Mouse (Mus musculus) stomach, embryonic 16.5 days (tissue): ENCODE results near the gene L3mbtl4. TPM values are rescaled to one million over a fixed set of nuclear protein-coding genes. Genes with fewer than 3 reads are reported as not detected.
A peak's percentile ranks its signal among the peaks of the same experiment; 100 is the strongest.

ENCODE experiments used
- ATAC-seq: fragments of 200-750 bp; cut with Nextera tagmentation; 2 replicates; pipeline ENCODE4 v1.8.0; 2017; ENCODE audit warnings: moderate number of reproducible peaks, moderate TSS enrichment; ENCODE audit not compliant: insufficient read depth, low FRiP score
- H3K27ac ChIP-seq: fragments of 300-500 bp; sonication (generic); 2 replicates; pipeline ENCODE4 v1.5.1; 2014; ENCODE audit warnings: low read length
- H3K27me3 ChIP-seq: fragments of 300-500 bp; sonication (generic); 2 replicates; pipeline ENCODE4 v1.6.1; 2014; ENCODE audit warnings: low read length, control low read depth, mixed read lengths; ENCODE audit not compliant: control insufficient read depth, insufficient read depth
- H3K36me3 ChIP-seq: fragments of 300-500 bp; sonication (generic); 2 replicates; pipeline ENCODE4 v1.6.1; 2014; ENCODE audit warnings: low read length; ENCODE audit not compliant: control insufficient read depth, insufficient read depth
- H3K4me1 ChIP-seq: fragments of 300-500 bp; sonication (generic); 2 replicates; pipeline ENCODE4 v1.6.1; 2014; ENCODE audit warnings: low read length, control low read depth, mixed read lengths; ENCODE audit not compliant: control insufficient read depth, insufficient read depth
- H3K4me2 ChIP-seq: fragments of 300-500 bp; sonication (generic); 2 replicates; pipeline ENCODE4 v1.6.1; 2014; ENCODE audit warnings: low read depth, low read length, mixed read lengths
- H3K4me3 ChIP-seq: fragments of 300-500 bp; sonication (generic); replicated peaks from 2 replicates; pipeline ENCODE4 v1.5.1; 2014; ENCODE audit warnings: mild to moderate bottlenecking, low read length
- H3K9ac ChIP-seq: fragments of 300-500 bp; sonication (generic); 2 replicates; pipeline ENCODE4 v1.6.1; 2014; ENCODE audit warnings: low read length
- H3K9me3 ChIP-seq: fragments of 300-500 bp; sonication (generic); replicated peaks from 2 replicates; pipeline ENCODE4 v1.6.1; 2016; ENCODE audit warnings: low read length, control low read depth; ENCODE audit not compliant: control insufficient read depth
- WGBS: fragments of 180-500 bp; shearing (Covaris S2); extraction: QIAGEN DNeasy Blood & Tissue Kit; methylation state at CpG from one replicate; pipeline ENCODE4 v1.1.7; 2014; 5-methylcytosine and 5-hydroxymethylcytosine counted together
- polyA plus RNA-seq: library from polyadenylated mRNA; unstranded; fragments of >200 nt; fragmentation: Nextera tagmentation; extraction: Ambion mirVana; gene quantifications from 2 replicates; pipeline ENCODE4 v1.2.1, GENCODE M21; 2015

L3mbtl4 gene
- polyA plus RNA-seq, 1 experiment from 2014 or later, result 0.14 TPM

GRCm38 (mm10) chr17:68642521-68643088, 369.0 kb downstream of the L3mbtl4 start:
- Histone ChIP-seq H3K4me2 (no peak overlapping the region), H3K4me3 (no peak overlapping the region), H3K9me3 (no peaks in the 10 kb centered on the region), H3K4me1 (no peaks in the 10 kb centered on the region), H3K9ac (no peak overlapping the region), H3K36me3 (no peaks in the 10 kb centered on the region), H3K27me3 (no peaks in the 10 kb centered on the region), H3K27ac (no peak overlapping the region)
- no peak for ATAC-seq
- WGBS, result 69% methylated on average over 5 of the region's 5 CpGs

- no peaks in the 10 kb centered on the region for H3K9me3 ChIP-seq
- no peaks in the 10 kb centered on the region for H3K27me3 ChIP-seq
- 56% methylated on average over 1 of the region's 1 CpGs for WGBS
- ATAC-seq, result no peak
- H3K4me1 ChIP-seq, result no peaks in the 10 kb centered on the region
- H3K9ac ChIP-seq, result no peak overlapping the region
- H3K27ac ChIP-seq, result no peak overlapping the region
- H3K36me3 ChIP-seq, result no peaks in the 10 kb centered on the region
- H3K4me3 ChIP-seq, result no peak overlapping the region
- no peak overlapping the region for H3K4me2 ChIP-seq
Observed at GRCm38 (mm10) chr17:68666528-68666927, 392.9 kb downstream of the L3mbtl4 start.

- Histone ChIP-seq H3K27ac (no peak overlapping the region), H3K4me2 (no peak overlapping the region), H3K27me3 (no peaks in the 10 kb centered on the region), H3K9me3 (no peaks in the 10 kb centered on the region), H3K36me3 (no peaks in the 10 kb centered on the region), H3K4me1 (no peaks in the 10 kb centered on the region), H3K4me3 (no peak overlapping the region), H3K9ac (no peak overlapping the region)
- no peak for ATAC-seq
- WGBS, result 64% methylated on average over 7 of the region's 7 CpGs
Observed at GRCm38 (mm10) chr17:68672088-68672504, 398.5 kb downstream of the L3mbtl4 start.

- no peak overlapping the region for H3K4me2 ChIP-seq
- 66% methylated on average over 5 of the region's 5 CpGs for WGBS
- no peak overlapping the region for H3K9ac ChIP-seq
- H3K27me3 ChIP-seq, result no peaks in the 10 kb centered on the region
- H3K4me3 ChIP-seq, result no peak overlapping the region
- no peaks in the 10 kb centered on the region for H3K36me3 ChIP-seq
- H3K27ac ChIP-seq, result no peak overlapping the region
- H3K4me1 ChIP-seq, result no peaks in the 10 kb centered on the region
- no peaks in the 10 kb centered on the region for H3K9me3 ChIP-seq
- no peak for ATAC-seq
Observed at GRCm38 (mm10) chr17:68710701-68711100, 437.1 kb downstream of the L3mbtl4 start.

GRCm38 (mm10) chr17:68711350-68711749, 437.8 kb downstream of the L3mbtl4 start:
- no peaks in the 10 kb centered on the region for H3K36me3 ChIP-seq
- no peaks in the 10 kb centered on the region for H3K27me3 ChIP-seq
- WGBS, result 73% methylated on average over 3 of the region's 3 CpGs
- 0 out of 2 replicates have a peak, but pooled peaks have one; percentile 60 for ATAC-seq
- H3K4me1 ChIP-seq, result no peaks in the 10 kb centered on the region
- H3K9ac ChIP-seq, result no peak overlapping the region
- H3K4me2 ChIP-seq, result no peak overlapping the region
- no peak overlapping the region for H3K27ac ChIP-seq
- no peaks in the 10 kb centered on the region for H3K9me3 ChIP-seq
- H3K4me3 ChIP-seq, result no peak overlapping the region

GRCm38 (mm10) chr17:68748296-68748695, 474.7 kb downstream of the L3mbtl4 start:
- Histone ChIP-seq H3K36me3 (no peaks in the 10 kb centered on the region), H3K4me1 (no peaks in the 10 kb centered on the region), H3K4me2 (no peak overlapping the region), H3K9ac (no peak overlapping the region), H3K27me3 (no peaks in the 10 kb centered on the region), H3K4me3 (no peak overlapping the region), H3K27ac (no peak overlapping the region), H3K9me3 (no peaks in the 10 kb centered on the region)
- 50% methylated on average over 1 of the region's 1 CpGs for WGBS
- ATAC-seq, result no peak

- H3K9me3 ChIP-seq, result no peaks in the 10 kb centered on the region
- no peaks in the 10 kb centered on the region for H3K27me3 ChIP-seq
- no peak overlapping the region for H3K9ac ChIP-seq
- no peak for ATAC-seq
- H3K27ac ChIP-seq, result no peak overlapping the region
- no peaks in the 10 kb centered on the region for H3K4me1 ChIP-seq
- no peak overlapping the region for H3K4me3 ChIP-seq
- H3K4me2 ChIP-seq, result no peak overlapping the region
- WGBS, result 68% methylated on average over 6 of the region's 6 CpGs
- no peaks in the 10 kb centered on the region for H3K36me3 ChIP-seq
Observed at GRCm38 (mm10) chr17:68750513-68750912, 476.9 kb downstream of the L3mbtl4 start.

GRCm38 (mm10) chr17:68753112-68753511, 479.5 kb downstream of the L3mbtl4 start:
- H3K27ac ChIP-seq, result no peak overlapping the region
- no peaks in the 10 kb centered on the region for H3K9me3 ChIP-seq
- H3K4me1 ChIP-seq, result no peaks in the 10 kb centered on the region
- no peaks in the 10 kb centered on the region for H3K27me3 ChIP-seq
- H3K4me2 ChIP-seq, result no peak overlapping the region
- no peak overlapping the region for H3K9ac ChIP-seq
- no peak overlapping the region for H3K4me3 ChIP-seq
- WGBS, result 74% methylated on average over 7 of the region's 7 CpGs
- ATAC-seq, result no peak
- no peaks in the 10 kb centered on the region for H3K36me3 ChIP-seq

GRCm38 (mm10) chr17:68754789-68755188, 481.2 kb downstream of the L3mbtl4 start:
- no peaks in the 10 kb centered on the region for H3K9me3 ChIP-seq
- H3K4me3 ChIP-seq, result no peak overlapping the region
- H3K36me3 ChIP-seq, result no peaks in the 10 kb centered on the region
- no peaks in the 10 kb centered on the region for H3K4me1 ChIP-seq
- no peak overlapping the region for H3K27ac ChIP-seq
- no peak overlapping the region for H3K9ac ChIP-seq
- H3K4me2 ChIP-seq, result no peak overlapping the region
- H3K27me3 ChIP-seq, result no peaks in the 10 kb centered on the region
- ATAC-seq, result no peak
- 82% methylated on average over 11 of the region's 11 CpGs for WGBS
